Mouse (Mus musculus) heart, postnatal 4 days (tissue): ENCODE measurements around the gene Spock1. TPM values are rescaled to one million over a fixed set of nuclear protein-coding genes. Genes with fewer than 3 reads are reported as not detected.

Experiments
- DNase-seq: peaks from one replicate; pipeline ENCODE4 v3.0.0; 2021
- total RNA-seq, 2 experiments: library from RNA; stranded (reverse); gene quantifications; 2 replicates each; pipeline ENCODE4 v1.2.3; 2021

Gene Spock1
- total RNA-seq, 2 experiments from 2014 or later = 1.5 to 1.8 TPM

DNA sequence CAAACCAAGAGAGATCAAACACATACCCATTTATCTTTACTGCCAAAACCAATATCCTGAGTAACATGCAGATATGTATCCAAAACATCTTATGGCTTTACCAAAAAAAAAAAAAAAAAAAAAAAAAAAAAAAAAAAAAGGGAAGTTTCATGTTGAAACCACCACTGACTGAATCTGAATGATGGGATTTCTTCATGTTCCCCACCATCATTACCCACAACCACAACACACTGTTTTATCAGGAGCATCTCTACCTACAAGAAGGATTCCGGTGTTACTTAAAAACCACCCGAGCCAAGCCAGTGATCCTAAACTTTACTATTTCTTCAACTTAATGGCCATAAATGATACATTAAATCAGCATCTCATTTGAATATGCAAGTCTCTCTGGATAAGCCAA is 109.5 kb downstream of the Spock1 start:
- no peak for DNase-seq

DNA sequence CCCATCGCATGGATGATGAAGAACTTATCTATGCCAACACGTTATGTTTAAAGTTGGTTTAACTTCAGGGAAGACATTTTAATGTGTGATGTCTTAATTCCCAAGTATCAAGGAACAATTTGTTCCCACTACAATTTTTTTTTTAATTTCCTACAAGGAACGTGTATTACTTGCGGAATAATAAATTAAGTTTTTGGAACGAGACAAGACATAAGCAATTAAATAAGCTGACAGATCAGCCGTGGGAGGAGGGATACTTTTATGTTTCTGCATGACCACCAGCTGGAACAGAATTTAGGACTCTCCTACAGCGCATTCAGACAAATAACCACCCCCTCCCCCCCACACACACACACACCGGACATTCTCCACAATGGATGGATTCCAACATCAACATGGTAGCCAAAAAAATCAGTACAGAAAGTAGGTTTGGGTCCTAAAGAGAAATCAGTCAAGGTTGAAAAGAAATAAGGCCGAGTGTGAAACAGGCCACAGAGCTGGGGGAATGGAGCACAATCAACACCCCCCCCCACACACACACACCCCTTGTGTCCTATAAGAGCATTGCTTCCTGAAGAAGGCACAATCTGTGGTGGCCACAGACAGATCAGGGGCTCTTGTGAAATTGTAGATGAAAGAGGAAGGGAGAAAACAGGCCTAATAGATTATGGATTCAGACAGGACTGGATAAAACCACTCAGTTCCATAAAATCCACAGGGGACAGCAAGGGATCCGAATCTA is 111.0 kb downstream of the Spock1 start:
- no peak for DNase-seq

DNA sequence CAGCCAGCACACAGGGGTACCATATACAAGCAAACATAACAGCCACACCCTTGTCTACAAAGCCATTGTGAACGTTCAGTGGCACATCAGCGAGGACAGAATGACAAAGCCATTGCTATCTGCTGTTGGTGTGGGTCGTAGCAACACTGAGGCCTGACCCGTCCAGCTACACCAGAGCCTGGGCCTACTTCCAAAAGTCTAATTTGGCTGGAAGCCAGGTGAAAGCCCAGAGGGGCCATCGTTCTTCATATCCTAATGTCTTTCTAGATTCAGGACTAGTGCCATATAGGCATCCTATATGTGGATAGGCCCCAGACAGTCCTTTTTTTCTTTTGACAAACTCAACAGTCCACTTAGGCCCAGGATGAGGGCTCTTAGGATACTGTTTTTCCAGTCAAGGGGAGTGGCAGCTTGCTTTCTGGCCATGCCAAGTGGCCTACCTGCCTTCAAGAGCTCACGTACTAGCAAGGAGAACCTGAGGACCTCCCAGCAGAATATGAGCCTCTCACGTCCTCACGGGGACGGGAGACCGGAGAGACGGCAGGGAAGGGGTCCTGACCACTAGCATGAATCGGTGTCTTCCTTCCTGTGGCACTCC is 114.4 kb downstream of the Spock1 start:
- DNase-seq = peak; percentile 65

DNA sequence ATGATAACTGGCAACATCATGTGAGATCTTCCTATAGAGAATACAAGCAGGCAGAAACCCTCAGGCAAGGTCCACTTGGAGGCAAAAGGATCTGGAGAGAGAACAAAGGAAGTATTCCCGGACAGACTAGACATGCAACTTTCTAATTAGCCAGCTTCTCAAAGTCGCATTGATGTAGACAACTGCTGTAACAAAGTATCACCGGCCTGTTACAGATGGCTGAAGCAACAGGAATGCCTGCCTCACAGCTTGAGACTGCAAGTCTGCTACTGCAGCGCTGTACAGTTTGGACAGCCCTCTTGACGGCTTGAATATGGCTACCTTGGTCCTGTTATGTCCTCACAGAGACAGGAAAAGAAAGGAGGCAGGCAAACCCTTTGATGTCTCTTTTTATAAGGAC is 118.3 kb downstream of the Spock1 start:
- DNase-seq = no peak

DNA sequence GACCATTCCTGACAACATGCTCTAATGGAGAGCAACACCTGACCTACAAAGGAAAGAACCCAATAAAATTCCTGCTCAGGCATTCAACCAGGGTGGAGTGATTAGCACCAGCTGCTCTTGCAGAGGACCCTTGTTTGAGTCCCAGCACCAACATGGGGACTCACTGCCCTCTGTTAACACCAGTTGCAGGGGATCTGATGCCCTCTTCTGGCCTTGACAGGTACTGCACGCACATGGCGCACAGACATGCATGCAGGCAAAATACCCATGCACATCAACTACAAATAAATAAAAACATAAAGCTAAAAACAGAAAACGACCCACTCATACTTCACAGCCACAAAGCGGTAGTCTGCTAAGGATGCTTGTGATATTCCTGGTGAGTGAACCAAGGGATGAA is 119.8 kb downstream of the Spock1 start:
- no peak for DNase-seq

DNA sequence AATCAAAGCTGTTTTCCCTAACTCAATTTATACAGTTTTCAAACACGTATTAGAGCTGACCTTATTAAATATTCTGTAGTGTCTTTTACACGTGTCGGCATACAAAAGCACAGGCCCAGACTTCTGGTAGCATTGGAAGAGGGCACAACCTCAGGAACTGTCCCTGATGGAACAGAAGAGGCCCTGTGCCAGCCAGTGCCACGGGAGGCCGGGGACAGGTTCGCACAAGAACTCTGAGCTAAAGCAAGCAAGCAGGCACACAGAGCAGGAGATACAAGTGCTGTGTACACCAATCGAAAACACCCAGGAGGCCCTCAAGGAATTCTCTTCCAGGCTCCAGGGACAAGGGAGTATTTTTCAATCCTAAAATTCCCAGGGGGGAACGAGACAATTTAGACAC is 121.9 kb downstream of the Spock1 start:
- DNase-seq = no peak

DNA sequence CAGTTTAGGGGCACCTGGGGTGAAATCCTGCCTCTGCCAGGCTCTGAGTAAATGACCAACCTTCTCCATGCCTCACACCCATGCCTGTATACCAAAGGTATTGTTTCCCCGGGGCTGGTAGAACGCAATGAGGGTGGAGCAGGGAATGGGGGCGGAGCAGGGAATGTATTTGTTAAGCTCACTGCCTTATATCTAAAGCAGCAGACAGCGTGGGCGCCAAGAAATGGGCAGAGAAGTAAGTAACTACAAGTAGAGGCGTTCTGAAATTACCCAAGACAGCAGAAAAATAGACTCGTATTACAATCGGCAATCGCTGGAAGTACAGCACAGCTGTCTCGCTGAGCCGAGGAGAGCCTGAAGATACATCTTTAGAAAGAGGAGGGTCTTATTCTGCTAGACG is 125.2 kb downstream of the Spock1 start:
- no peak for DNase-seq

DNA sequence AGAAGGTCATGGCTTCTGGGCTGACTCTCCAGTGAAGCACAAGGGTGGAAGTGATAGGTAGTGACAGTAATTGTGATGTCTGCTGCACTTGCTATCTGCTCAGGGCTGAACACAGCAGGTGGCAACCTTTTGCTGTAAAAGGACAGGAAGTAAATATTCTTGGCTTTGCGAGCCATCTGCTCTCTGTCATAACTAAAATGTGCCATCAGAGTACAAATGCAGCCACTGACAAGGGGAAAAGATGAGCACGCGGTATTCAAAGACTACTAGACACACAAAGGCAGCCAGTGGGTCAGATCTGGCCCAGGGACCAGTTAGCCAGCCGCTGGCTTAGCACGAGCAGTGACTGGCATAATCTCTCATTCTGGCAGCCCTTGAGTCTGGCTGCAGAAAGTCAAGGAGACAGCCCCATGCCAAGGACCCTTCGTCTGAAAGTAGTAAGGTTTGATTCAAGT is 126.0 kb downstream of the Spock1 start:
- no peak for DNase-seq

DNA sequence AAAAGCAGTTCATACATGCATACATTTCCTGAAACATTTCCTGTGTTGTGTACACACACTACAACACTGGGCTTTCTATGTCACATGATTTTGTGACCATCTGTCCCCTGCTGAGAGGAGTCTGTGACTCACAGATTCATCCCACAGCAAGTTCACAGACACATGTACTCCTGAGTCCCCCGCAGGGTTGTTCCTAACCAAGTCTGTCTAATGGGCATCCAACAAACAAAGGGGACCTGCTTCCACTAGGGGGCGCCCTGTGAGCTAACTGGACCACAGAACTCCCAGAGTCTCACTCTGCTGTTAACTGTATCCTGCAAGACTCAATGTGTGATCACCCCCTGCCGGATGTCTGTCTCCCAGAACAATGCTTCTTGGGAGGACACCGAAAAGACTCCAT is 129.0 kb downstream of the Spock1 start:
- peak; percentile 8 for DNase-seq

DNA sequence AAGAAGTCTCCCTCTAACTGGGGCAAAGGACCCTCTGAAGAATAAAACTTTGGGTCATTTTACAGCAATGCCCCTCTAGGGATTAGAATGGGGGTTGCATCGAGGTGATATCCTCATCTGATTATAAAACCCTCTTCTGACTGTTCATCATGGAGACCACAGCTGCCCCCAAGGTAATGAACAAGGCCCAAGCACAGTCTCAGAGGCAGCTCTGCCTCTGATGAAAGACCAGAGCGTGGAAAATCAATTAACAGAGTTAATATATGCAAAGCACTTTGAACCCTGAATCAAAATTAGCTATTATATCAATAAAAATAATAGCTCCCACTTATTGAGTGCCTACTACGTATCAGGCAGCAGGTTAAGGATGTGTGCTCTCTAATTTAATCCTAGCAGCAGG is 129.6 kb downstream of the Spock1 start:
- no peak for DNase-seq

DNA sequence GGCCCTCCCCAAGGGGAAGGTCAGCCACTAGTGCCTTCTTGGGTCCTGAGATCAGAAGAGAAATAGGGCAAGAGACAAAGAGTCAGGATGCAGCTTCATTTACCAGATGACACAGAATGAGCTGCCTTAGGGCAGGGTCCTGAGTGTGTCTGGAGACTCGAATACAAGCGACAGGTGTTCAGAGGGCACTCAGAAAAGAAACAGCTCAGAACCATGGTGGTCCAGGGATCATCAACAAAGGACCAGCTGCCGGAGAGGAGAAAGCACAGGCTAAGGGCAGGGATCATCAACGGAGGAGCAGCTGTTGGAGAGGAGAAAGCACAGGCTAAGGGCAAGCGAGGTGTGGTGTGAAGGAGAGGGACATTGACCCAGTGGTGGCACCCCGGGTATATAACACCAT is 136.1 kb downstream of the Spock1 start:
- no peak for DNase-seq

DNA sequence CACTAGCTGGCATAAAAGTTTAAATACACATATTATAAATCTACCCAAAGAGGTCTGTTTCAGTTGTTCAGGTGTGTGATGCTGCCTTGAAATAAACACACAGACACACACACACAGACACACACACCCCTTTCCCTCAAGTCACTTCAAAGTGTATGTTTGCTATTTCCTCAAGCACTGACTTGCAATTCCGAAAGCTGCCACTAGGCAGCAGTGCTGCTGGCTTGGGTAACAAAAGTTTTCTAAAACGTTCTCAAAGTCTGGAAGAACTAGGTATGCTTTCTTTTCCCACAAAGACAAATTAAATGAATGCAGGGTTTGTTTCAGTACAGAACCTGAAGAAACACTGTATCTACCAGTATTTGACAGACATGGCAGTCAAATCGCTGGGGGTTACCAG is 141.4 kb downstream of the Spock1 start:
- DNase-seq = peak; percentile 32

DNA sequence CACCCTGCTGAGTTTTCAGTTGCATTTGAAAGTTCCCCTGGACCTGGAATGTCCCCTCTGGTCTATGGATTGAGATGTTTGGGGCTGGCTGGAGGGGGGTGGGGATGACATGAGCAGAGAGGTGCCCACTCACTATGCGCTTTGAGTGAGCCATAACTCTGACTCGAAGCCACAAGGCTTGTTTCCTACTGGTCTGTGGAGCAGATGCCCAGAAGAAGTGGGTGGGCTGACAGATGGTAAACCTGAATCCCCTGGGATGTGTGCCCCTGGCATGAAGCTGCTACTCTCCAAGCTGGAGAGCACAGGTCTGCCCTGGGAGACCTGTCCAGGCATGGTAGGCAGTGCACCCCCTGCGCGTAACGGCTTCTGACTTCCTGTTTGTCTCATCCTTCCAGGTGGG is 147.0 kb downstream of the Spock1 start:
- DNase-seq = no peak

DNA sequence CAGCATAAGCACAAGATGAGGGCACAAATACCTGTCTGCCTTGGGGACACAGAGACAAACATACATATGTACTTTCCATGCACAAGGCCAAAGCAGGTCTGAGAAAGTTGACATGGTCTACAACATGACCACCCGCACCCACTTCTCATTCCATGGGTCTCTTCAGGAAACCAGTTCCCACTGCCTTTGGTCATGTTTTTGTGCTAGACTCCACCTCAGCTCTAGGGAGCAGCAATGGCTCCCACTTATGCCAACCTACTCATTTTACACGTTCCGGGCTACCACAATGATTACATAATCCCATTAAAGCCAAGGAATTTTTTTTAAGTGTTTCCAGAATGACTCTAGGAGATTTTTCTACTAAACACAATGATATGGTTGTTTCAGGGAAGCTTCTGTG is 147.5 kb downstream of the Spock1 start:
- DNase-seq = no peak

DNA sequence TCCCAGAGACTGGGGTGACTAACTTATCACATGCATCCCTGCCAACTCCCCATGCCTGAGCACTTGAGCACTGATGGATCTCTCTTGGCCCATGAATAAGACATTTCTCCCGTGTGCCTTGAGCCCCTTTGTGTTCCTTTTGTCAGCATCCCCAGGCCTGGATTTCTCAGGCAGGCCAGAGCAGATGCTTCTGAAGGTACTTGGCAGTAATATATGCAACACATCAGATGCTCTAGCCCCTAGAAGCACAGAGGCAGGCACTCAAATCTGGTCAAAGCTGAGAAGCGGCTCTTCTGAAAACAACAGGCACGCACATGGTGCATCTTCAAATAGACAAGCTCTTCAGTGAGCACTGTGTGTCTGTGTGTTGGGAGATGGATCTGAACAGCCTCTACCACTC is 151.8 kb downstream of the Spock1 start:
- DNase-seq = no peak

DNA sequence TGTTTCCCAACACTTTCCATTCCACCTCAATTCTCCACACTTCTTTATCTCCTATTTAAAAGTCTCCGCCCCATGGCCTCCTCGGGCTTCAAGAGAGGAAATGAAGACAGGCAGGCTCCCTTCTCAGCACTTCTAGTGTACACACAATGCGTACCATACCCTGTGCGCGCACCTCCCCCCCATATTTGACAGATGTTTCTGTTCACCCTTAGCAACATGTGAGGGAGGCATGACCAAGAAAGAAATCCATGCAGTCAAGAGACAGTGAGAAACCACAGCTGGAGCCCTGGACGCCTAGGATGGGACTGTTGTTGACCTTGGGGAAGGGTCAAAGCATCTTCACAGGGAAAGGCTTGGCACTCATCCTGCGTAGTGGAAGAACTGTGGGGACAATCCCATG is 157.3 kb downstream of the Spock1 start:
- no peak for DNase-seq

DNA sequence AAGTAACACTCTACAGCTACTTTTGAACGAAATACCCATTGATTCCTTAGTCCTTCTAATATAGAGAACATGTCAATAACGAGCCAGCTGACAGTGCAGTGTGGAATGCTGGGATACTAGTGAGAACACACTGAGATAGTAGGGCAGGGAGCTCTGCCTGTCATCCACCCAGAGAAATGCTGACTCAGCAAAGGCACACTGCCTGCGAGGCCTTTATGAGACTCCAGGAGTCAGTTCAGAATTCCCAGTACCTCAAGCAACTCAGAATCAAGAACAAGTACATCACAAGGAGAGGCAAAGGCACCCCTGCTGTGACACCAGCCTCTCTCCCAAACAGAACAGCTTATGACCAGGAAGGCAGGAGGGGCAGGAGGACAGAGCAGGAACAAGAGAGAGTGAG is 163.5 kb downstream of the Spock1 start:
- no peak for DNase-seq

DNA sequence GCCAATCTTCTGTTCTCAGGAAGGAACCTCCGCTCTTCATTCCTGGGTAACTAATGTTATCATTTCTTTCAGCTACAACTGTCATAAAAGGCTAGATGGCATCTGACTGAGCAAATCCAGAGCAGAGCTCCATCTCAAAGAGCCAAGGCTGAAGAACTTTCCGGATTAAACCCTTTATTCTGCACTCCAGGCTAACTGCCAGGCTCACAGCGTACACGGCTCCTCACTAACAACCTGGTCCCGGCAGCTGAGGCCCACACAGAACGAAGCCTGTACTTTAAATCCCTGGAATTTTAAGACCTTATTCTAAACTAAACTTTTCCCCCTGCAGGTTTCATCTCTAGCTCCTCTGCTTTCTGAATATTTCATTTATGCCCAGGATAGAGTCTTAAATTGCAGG is 166.9 kb downstream of the Spock1 start:
- DNase-seq = no peak

DNA sequence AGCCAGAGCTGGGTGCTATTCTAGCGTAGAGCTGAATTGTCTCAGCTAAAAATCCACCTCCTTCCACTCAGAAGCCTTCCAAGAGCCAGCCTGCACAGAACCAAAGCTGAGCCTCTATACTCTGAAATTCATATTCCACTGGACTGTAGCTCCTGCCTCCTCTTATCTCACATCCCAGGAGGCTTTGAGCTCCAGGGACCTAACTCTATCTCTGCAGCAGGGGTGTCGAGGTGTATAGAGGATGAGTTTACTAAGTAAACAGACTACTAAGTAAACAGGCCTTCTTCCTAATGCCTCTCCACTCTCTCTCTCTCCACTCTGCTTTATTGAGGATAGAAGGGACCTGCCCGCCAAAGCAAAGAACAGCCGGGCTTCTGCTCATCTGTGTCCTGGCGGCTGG is 167.7 kb downstream of the Spock1 start:
- DNase-seq = no peak

DNA sequence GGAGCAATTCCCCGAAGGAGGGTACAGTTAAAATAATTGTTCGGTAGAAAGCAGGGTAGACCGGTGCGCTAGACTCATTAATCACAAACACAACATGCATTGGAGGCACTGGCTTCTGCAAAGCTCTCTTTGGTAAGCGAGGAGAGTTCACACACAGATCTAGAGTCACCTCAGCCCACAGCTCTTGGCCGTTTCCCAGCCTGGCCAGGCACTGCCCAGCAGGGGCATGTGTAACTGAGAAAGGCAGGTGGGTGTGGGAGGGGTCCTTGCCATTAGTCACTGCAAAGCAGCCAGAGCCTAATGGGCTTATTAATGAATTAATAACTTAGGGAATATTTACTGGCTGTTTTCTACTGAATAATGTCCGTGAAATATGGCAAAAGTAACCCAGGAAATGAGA is 172.1 kb downstream of the Spock1 start:
- DNase-seq = no peak

DNA sequence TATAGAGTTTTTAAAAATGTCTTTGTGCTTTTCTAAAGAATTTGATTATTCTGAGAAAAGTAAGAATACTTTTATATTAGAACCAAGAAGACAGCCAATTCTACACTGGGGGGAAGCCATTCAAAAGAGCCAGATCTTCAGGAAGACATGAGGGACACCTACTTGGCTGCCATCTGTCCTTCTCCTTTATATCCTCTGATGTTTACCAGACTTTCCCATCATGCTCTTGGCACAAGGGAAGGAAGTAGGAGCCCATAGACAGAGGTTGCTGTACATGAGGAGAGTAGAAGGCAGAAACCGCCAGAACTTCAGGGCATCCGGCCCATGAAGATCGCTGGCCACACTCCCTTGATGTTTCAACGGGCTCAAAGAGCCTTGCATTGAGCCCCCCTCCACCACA is 173.6 kb downstream of the Spock1 start:
- no peak for DNase-seq

DNA sequence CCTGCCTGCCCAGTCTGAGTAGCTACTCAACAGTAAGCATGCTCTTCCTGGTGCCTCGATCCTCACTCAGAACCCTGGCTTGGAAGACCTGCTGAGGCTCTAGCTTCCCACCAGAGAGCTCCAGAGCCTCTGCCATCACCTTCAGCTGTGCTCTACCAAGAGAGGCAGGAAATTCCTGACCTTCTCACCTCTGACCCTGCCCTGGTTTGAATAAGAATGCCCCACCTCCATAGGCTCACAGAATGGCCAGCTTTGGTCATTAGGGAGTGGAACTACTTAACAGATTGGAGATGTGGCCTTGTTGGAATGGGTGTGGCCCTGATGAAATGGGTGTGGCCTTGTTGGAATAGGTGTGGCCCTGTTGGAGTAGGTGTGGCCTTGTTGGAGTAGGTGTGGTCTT is 174.6 kb downstream of the Spock1 start:
- no peak for DNase-seq

DNA sequence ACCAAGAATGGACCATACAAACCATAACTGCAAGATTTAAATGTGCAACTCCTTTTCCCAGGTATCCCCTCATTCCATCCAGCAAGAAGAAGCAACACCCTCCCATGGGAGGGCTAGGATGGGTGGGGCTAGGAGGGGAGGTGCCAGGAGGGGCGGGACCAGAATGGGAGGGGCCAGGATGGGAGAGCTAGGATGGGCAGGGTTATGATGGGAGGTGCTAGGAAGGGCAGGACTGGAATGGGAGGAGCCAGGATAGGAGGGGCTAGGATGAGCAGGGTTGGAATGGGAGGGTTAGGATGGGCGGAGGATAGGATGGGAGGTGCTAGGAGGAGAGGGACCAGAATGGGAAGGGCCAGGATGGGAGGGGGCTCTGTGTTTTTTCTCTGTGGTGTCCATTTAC is 175.9 kb downstream of the Spock1 start:
- DNase-seq = no peak

DNA sequence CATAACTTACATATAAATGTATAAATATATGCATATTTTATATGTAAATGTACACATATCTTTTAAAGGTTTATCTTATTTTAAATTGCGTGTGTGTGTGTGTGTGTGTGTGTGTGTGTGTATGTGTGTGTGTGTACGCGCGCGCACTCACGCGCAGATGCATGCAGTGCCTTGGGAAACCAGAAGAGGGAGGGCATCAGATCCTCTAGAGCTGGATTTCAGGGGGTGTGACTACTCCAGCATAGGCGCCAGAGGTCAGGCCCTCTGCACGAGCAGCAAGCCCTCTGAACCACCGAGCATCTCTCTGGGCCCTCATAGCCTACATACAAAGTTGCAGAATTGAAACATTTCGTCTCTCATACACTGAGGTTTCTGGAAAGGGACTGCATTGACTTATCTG is 180.4 kb downstream of the Spock1 start:
- DNase-seq = no peak

DNA sequence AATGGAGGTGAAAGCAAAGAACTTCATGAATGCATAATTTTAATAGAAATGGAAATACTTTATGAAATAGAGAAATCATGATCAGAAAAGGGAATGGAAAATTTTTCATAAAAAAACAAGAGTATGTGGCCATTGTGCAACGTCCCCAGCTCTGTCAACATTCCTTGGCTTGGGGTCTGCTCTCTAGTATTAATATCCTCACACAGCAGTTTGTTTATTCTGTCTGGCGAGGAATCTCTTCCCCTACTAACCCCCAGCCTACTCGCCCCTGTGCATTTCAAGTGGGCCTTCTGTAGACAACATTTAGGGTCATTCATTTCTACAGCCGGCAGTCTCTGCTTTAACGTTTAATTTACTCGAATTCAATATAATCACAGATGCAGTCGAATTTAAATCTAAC is 181.5 kb downstream of the Spock1 start:
- no peak for DNase-seq
